Mouse (Mus musculus) spleen, postnatal 36 days (tissue): ENCODE data around the gene Rpl14.

Experiments used
- DNase-seq, 2 experiments: peaks; one replicate each; pipeline ENCODE4 v3.0.0; 2022; ENCODE audit warnings: low spot score in 2 of 2, mixed read lengths in 1 of 2

Rpl14 gene

GRCm38 (mm10) chr9:120603956-120604355 lies 32.7 kb downstream of the Rpl14 start:
- no peak for DNase-seq

GRCm38 (mm10) chr9:120611055-120611454 lies 39.8 kb downstream of the Rpl14 start:
- no peak for DNase-seq

- no peak for DNase-seq
Measured at GRCm38 (mm10) chr9:120614059-120614458, 42.8 kb downstream of the Rpl14 start.

- DNase-seq = no peak
Measured at GRCm38 (mm10) chr9:120618101-120618500, 46.9 kb downstream of the Rpl14 start.

- DNase-seq = no peak
Measured at GRCm38 (mm10) chr9:120619347-120619708, 48.1 kb downstream of the Rpl14 start.

GRCm38 (mm10) chr9:120619709-120620408 lies 48.6 kb downstream of the Rpl14 start:
- no peak for DNase-seq

- no peak for DNase-seq
Measured at GRCm38 (mm10) chr9:120620409-120620745, 49.1 kb downstream of the Rpl14 start.
